Mouse (Mus musculus) liver, embryonic 14.5 days (tissue): Measurements from ENCODE around the gene Ifna2. TPM values are rescaled to one million over a fixed set of nuclear protein-coding genes. Genes with fewer than 3 reads are reported as not detected.

Source experiments
- ATAC-seq: fragments of 200-750 bp; cut with Nextera tagmentation; 2 replicates; pipeline ENCODE4 v1.8.0; 2017; ENCODE audit warnings: moderate number of reproducible peaks, mild to moderate bottlenecking, moderate library complexity; ENCODE audit not compliant: insufficient read depth
- DNase-seq, 3 experiments: peaks; one replicate each; pipeline ENCODE4 v3.0.0-alpha.2; 2012 to 2013; ENCODE audit warnings: low read depth in 3 of 3, low spot score in 3 of 3
- H3K27ac ChIP-seq: fragments of 300-500 bp; sonication (generic); 2 replicates; pipeline ENCODE4 v1.5.1; 2014; ENCODE audit warnings: moderate library complexity, mild to moderate bottlenecking, control low read depth, inconsistent platforms
- H3K27me3 ChIP-seq: fragments of 300-500 bp; sonication (generic); 2 replicates; pipeline ENCODE4 v1.6.1; 2014; ENCODE audit warnings: mild to moderate bottlenecking, low read length, moderate library complexity; ENCODE audit not compliant: control insufficient read depth, insufficient read depth
- H3K36me3 ChIP-seq: fragments of 300-500 bp; sonication (generic); replicated peaks from 2 replicates; pipeline ENCODE4 v1.6.1; 2014; ENCODE audit warnings: low read depth; ENCODE audit not compliant: control insufficient read depth, insufficient read depth
- H3K4me1 ChIP-seq, 2 experiments: fragments of 200-500 bp in 1 of 2; fragments of 300-500 bp in 1 of 2; sonication (generic) in 1 of 2; replicated peaks; 2 replicates each; pipeline ENCODE4 v1.6.1; 2012 to 2014; ENCODE audit warnings: antibody characterized with exemption in 1 of 2, inconsistent platforms in 1 of 2, low read length in 1 of 2; ENCODE audit not compliant: control insufficient read depth in 2 of 2, insufficient read depth in 2 of 2
- H3K4me2 ChIP-seq: fragments of 300-500 bp; sonication (generic); 2 replicates; pipeline ENCODE4 v1.6.1; 2014; ENCODE audit warnings: low read depth, mild to moderate bottlenecking, control low read depth, moderate library complexity
- H3K4me3 ChIP-seq, 2 experiments: fragments of 200-500 bp in 1 of 2; fragments of 300-500 bp in 1 of 2; sonication (generic) in 1 of 2; 2 replicates each; pipeline ENCODE4 v1.5.1; 2012 to 2014; ENCODE audit warnings: low read depth in 2 of 2, low read length in 2 of 2, mild to moderate bottlenecking in 2 of 2, control low read depth in 1 of 2, inconsistent platforms in 1 of 2, moderate library complexity in 1 of 2; ENCODE audit not compliant: insufficient read depth in 1 of 2
- H3K9ac ChIP-seq: fragments of 300-500 bp; sonication (generic); replicated peaks from 2 replicates; pipeline ENCODE4 v1.6.1; 2014; ENCODE audit warnings: mild to moderate bottlenecking, control low read depth, moderate library complexity
- H3K9me3 ChIP-seq: fragments of 300-500 bp; sonication (generic); 2 replicates; pipeline ENCODE4 v1.6.1; 2016; ENCODE audit warnings: low read length, mixed read lengths; ENCODE audit not compliant: control insufficient read depth
- CTCF ChIP-seq: IDR thresholded peaks from 2 replicates; pipeline ENCODE4 v1.5.1; 2016; ENCODE audit warnings: antibody characterized with exemption, low read depth, control low read depth
- EP300 ChIP-seq: IDR thresholded peaks from 2 replicates; pipeline ENCODE4 v1.6.1; 2016; ENCODE audit warnings: antibody characterized with exemption, low read depth
- WGBS: fragments of 180-500 bp; shearing (Covaris S2); extraction: QIAGEN DNeasy Blood & Tissue Kit; methylation state at CpG from one replicate; pipeline ENCODE4 v1.1.7; 2014; ENCODE audit not compliant: insufficient replicate concordance; 5-methylcytosine and 5-hydroxymethylcytosine counted together
- polyA plus RNA-seq, 2 experiments: library from polyadenylated mRNA; depleted of rRNA in 1 of 2; stranded (reverse) in 1 of 2; unstranded in 1 of 2; fragments of >200 nt; fragmentation: Nextera tagmentation in 1 of 2; extraction: Ambion mirVana in 1 of 2; gene quantifications; 2 replicates each; pipeline versions ENCODE4 v1.2.1 to v1.2.3; 2012 to 2014

Ifna2 gene
- polyA plus RNA-seq, 2 experiments = not detected

GRCm38 (mm10) chr4:88693392-88693791 lies 9.7 kb upstream of the Ifna2 start:
- DNase-seq (no peak), ATAC-seq (no peak)
- WGBS = 25% methylated on average over 2 of the region's 2 CpGs
- no peak overlapping the region for H3K27ac ChIP-seq
- no peak overlapping the region for H3K4me2 ChIP-seq
- TF ChIP-seq CTCF (no peak), EP300 (no peak)
- H3K4me3 ChIP-seq = no peak overlapping the region
- no peaks in the 10 kb centered on the region for H3K4me1 ChIP-seq
- H3K9me3 ChIP-seq = no peaks in the 10 kb centered on the region
- no peak overlapping the region for H3K9ac ChIP-seq
- H3K36me3 ChIP-seq = no peaks in the 10 kb centered on the region
- H3K27me3 ChIP-seq = no peaks in the 10 kb centered on the region

- Histone ChIP-seq H3K27ac (no peak overlapping the region), H3K27me3 (no peaks in the 10 kb centered on the region), H3K4me3 (no peak overlapping the region), H3K9me3 (no peaks in the 10 kb centered on the region), H3K9ac (no peak overlapping the region), H3K4me2 (no peak overlapping the region), H3K36me3 (no peaks in the 10 kb centered on the region), H3K4me1 (no peaks in the 10 kb centered on the region)
- DNase-seq (no peak), ATAC-seq (no peak)
- no peak for TF ChIP-seq CTCF
- no peak for TF ChIP-seq EP300
- WGBS = 23% methylated on average over 1 of the region's 1 CpGs
These were observed 8.8 kb upstream of the Ifna2 start for GRCm38 (mm10) chr4:88692537-88692936.

GRCm38 (mm10) chr4:88691259-88691658 lies 7.5 kb upstream of the Ifna2 start, which contains the start of gene Ifnab:
Ifnab (minus strand) TSS chr4:88691359.
- H3K4me1 ChIP-seq = no peaks in the 10 kb centered on the region
- H3K27ac ChIP-seq = no peak within 1 kb of the TSS
- ATAC-seq (no peak), DNase-seq (no peak)
- H3K4me3 ChIP-seq = no peak within 1 kb of the TSS
- no peak for TF ChIP-seq CTCF
- no peak for TF ChIP-seq EP300
- no peaks in the 10 kb centered on the region for H3K9me3 ChIP-seq
- no peaks in the 10 kb centered on the region for H3K27me3 ChIP-seq
- H3K9ac ChIP-seq = no peak within 1 kb of the TSS
- no peaks in the 10 kb centered on the region for H3K36me3 ChIP-seq
- 48% methylated on average over 2 of the region's 2 CpGs for WGBS
- H3K4me2 ChIP-seq = no peak within 1 kb of the TSS

GRCm38 (mm10) chr4:88681353-88681752 lies 2.4 kb downstream of the Ifna2 start:
- H3K9me3 ChIP-seq = no peaks in the 10 kb centered on the region
- H3K4me1 ChIP-seq = no peaks in the 10 kb centered on the region
- WGBS = 28% methylated on average over 3 of the region's 3 CpGs
- no peak overlapping the region for H3K9ac ChIP-seq
- no peak for TF ChIP-seq CTCF
- TF ChIP-seq EP300 = no peak
- no peak overlapping the region for H3K4me3 ChIP-seq
- ATAC-seq (no peak), DNase-seq (no peak)
- H3K27ac ChIP-seq = no peak overlapping the region
- H3K27me3 ChIP-seq = no peaks in the 10 kb centered on the region
- H3K4me2 ChIP-seq = no peak overlapping the region
- H3K36me3 ChIP-seq = no peaks in the 10 kb centered on the region

- WGBS = 28% methylated on average over 8 of the region's 8 CpGs
- DNase-seq (no peak), ATAC-seq (no peak)
- Histone ChIP-seq H3K36me3 (no peaks in the 10 kb centered on the region), H3K4me2 (no peak overlapping the region), H3K4me3 (no peak overlapping the region), H3K9me3 (no peaks in the 10 kb centered on the region), H3K27ac (no peak overlapping the region), H3K9ac (no peak overlapping the region), H3K4me1 (no peaks in the 10 kb centered on the region), H3K27me3 (no peaks in the 10 kb centered on the region)
- peak; percentile 28; the same call in 1 of the 2 replicates for TF ChIP-seq CTCF
- TF ChIP-seq EP300 = no peak
These were observed 3.4 kb downstream of the Ifna2 start for GRCm38 (mm10) chr4:88680362-88680761.
